Mouse (Mus musculus) forebrain, embryonic 15.5 days (tissue): ENCODE measurements around the gene Egln1. TPM values are rescaled to one million over a fixed set of nuclear protein-coding genes. Genes with fewer than 3 reads are reported as not detected.

Experiments used
- ATAC-seq: fragments of 200-750 bp; cut with Nextera tagmentation; replicated peaks from 2 replicates; pipeline ENCODE4 v1.8.0; 2017; ENCODE audit warnings: mild to moderate bottlenecking, moderate TSS enrichment, moderate library complexity
- H3K27ac ChIP-seq: fragments of 300-500 bp; sonication (generic); replicated peaks from 2 replicates; pipeline ENCODE4 v1.5.1; 2015; ENCODE audit warnings: mild to moderate bottlenecking, inconsistent platforms
- H3K27me3 ChIP-seq: fragments of 300-500 bp; sonication (generic); 2 replicates; pipeline ENCODE4 v1.6.1; 2015; ENCODE audit warnings: inconsistent platforms
- H3K36me3 ChIP-seq: fragments of 300-500 bp; sonication (generic); 2 replicates; pipeline ENCODE4 v1.6.1; 2015; ENCODE audit warnings: mild to moderate bottlenecking, inconsistent platforms
- H3K4me1 ChIP-seq: fragments of 300-500 bp; sonication (generic); 2 replicates; pipeline ENCODE4 v1.6.1; 2015; ENCODE audit warnings: inconsistent platforms
- H3K4me2 ChIP-seq: fragments of 300-500 bp; sonication (generic); replicated peaks from 2 replicates; pipeline ENCODE4 v1.6.1; 2015; ENCODE audit warnings: mild to moderate bottlenecking, inconsistent platforms
- H3K4me3 ChIP-seq: fragments of 300-500 bp; sonication (generic); 2 replicates; pipeline ENCODE4 v1.5.1; 2015; ENCODE audit warnings: mild to moderate bottlenecking, inconsistent platforms
- H3K9ac ChIP-seq: fragments of 300-500 bp; sonication (generic); replicated peaks from 2 replicates; pipeline ENCODE4 v1.6.1; 2015; ENCODE audit warnings: mild to moderate bottlenecking, inconsistent platforms
- H3K9me3 ChIP-seq: fragments of 300-500 bp; sonication (generic); 2 replicates; pipeline ENCODE4 v1.6.1; 2016; ENCODE audit warnings: inconsistent platforms
- WGBS: fragments of 180-500 bp; shearing (Covaris S2); methylation state at CpG from one replicate; pipeline ENCODE4 v1.1.7; 2015; ENCODE audit warnings: mixed read lengths; 5-methylcytosine and 5-hydroxymethylcytosine counted together
- polyA plus RNA-seq: library from polyadenylated mRNA; unstranded; fragments of >200 nt; fragmentation: Nextera tagmentation; extraction: Ambion mirVana; gene quantifications from 2 replicates; pipeline ENCODE4 v1.2.1, GENCODE M21; 2015

Egln1 gene
- polyA plus RNA-seq, 1 experiment from 2014 or later, result 20.9 TPM

DNA sequence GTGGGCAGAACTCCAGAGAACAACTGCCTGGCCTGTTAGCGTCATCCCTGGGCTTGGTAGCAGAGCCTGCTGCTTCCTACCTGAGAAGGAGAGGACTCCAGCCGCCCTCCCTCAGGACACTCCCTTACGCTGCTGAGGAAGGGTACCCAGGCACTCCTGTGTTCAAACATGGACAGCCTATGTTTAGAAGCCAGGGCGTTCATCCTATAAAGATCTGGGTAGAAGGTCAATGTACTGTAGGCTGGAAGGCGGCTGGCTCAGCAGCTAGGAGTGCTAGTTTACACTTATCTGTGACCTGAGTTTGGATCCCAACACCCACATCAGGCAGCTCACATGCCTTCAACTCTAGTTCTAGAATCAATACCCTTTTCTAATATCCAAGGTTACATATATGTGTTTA lies 14.1 kb upstream of the Egln1 start:
- WGBS, result 95% methylated on average over 5 of the region's 5 CpGs
- ATAC-seq, result no peak

DNA sequence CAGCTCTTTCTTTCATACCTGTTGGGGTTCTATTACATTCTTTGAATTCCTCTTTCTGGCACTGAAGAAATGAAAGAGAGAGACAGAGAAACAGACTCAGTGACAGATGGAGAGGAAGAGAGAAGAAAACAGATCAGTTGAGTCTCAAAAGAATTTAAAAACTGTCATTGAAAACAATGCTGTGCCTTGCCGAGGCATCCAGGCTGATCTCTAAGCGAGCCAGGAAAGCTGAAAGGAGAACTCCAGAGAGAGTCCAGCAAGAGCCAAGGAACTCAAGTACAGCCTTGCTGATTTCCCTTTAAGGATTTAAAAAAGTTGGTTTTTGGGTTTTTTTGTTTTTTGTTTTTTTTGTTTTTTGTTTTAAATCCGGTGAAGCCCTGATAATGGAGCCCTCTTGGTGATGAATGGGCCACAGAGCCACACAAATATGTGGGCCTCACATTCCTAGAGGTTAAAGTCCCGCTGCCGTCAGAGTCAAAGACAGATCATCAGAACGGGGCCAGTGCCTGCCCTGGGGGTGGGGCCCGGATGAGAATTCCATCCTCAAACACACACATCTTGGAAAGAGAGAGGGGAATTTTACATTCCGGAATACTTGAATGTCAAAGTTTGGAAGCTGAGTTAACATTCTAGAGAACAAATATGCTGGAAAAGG lies 11.2 kb upstream of the Egln1 start:
- Histone ChIP-seq H3K4me1 (0 out of 2 replicates have a peak, but pooled peaks cover 2% of the 10 kb centered on the region), H3K27ac (no peak overlapping the region), H3K9me3 (no peaks in the 10 kb centered on the region), H3K4me2 (no peak overlapping the region), H3K4me3 (no peak overlapping the region), H3K36me3 (no peaks in the 10 kb centered on the region), H3K9ac (no peak overlapping the region), H3K27me3 (no peaks in the 10 kb centered on the region)
- WGBS, result 16% methylated on average over 8 of the region's 8 CpGs
- ATAC-seq, result no peak

More for the DNA sequence above, 14.1 kb upstream of the Egln1 start:
- H3K9ac ChIP-seq, result no peak overlapping the region
- no peaks in the 10 kb centered on the region for H3K36me3 ChIP-seq
- no peak overlapping the region for H3K4me2 ChIP-seq
- H3K4me3 ChIP-seq, result no peak overlapping the region
- H3K27ac ChIP-seq, result no peak overlapping the region
- 0 out of 2 replicates have a peak, but pooled peaks cover 2% of the 10 kb centered on the region for H3K4me1 ChIP-seq
- H3K27me3 ChIP-seq, result no peaks in the 10 kb centered on the region
- no peaks in the 10 kb centered on the region for H3K9me3 ChIP-seq

DNA sequence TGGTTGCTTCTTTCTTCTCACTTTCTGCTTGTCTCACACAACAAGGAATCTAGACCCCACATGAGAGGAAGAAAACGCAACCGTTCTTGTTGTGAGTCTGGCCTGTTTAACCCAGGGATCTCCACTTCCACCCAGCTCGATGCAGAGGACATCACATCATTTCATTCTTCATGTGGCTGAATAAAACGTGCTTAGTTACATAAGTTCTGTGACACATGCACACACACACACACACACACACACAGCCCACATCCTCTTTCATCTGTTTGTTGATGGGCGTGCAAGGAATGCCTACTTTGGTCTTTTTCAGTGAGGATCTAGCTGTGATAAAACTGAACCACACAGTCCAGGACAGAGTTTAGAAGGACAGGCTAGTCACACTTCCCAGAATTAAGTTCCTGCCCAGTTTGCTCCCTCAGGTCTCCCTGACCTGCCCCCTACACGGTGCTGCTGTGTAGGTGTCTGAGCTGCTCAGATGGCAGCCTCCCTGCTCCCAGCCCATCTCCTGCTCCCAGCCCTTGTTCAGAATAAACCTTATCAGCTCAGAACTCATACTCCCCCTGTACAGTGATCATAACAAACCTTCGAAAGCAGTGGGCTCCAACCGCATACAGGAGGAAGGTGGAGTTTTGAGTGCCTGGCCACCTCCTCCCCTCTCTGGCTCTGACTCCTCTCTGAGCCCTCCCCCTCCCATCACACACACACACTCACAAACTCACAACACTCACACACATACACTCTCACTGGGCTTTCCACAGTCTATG lies 10.5 kb upstream of the Egln1 start:
- WGBS, result 65% methylated on average over 8 of the region's 8 CpGs
- Histone ChIP-seq H3K4me2 (no peak overlapping the region), H3K27me3 (no peaks in the 10 kb centered on the region), H3K9ac (no peak overlapping the region), H3K27ac (no peak overlapping the region), H3K4me1 (0 out of 2 replicates have a peak, but pooled peaks cover 2% of the 10 kb centered on the region), H3K36me3 (no peaks in the 10 kb centered on the region), H3K4me3 (no peak overlapping the region), H3K9me3 (no peaks in the 10 kb centered on the region)
- no peak for ATAC-seq

DNA sequence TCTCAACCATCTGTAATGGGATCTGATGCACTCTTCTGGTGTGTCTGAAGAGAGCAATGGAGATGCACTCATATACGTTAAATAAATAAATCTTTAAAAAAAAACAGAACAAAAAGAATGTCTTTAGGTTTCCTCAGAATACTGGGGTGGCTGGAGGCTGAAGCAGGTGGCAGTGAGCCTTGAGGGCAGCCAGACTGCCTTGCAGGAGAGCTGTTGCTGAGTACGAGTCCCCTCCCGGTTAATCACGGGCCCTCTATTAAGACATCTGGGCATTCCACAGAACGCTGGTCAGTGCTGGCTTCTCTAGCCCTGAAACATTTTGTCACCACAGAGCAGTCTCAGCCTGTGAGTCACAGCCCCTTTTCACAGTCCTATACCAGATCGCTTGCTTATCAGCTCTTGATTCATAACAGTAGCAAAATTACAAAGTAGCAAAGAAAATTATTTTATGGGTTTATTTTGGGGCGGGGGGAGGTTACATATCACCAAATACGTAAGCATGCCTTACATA lies 5.5 kb upstream of the Egln1 start:
- H3K9ac ChIP-seq, result no peak overlapping the region
- H3K27me3 ChIP-seq, result no peaks in the 10 kb centered on the region
- H3K36me3 ChIP-seq, result no peaks in the 10 kb centered on the region
- H3K4me1 ChIP-seq, result peaks cover 17% of the 10 kb centered on the region
- 84% methylated on average over 8 of the region's 8 CpGs for WGBS
- no peak overlapping the region for H3K27ac ChIP-seq
- H3K4me3 ChIP-seq, result no peak overlapping the region
- no peak for ATAC-seq
- no peak overlapping the region for H3K4me2 ChIP-seq
- H3K9me3 ChIP-seq, result no peaks in the 10 kb centered on the region

DNA sequence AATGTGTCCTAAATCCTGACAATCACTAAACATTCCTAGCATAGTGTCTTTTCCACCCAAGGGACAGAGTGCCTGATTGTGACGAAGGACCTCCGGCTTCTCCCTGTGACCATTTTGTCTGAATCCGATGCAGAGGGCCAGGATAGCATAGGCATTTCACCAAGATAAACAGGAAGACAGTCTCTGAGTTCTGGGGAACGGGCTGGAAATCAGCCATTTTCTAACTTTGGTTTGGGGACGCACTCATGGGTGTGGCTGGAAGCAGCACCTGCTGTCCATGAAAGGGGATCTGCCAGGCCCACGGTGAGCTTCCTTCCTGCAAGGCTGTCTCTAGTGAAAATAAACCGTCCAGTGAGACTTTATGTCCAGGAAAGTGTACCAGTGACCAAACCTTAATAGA lies 4.1 kb upstream of the Egln1 start:
- no peak for ATAC-seq
- WGBS, result 91% methylated on average over 7 of the region's 7 CpGs

DNA sequence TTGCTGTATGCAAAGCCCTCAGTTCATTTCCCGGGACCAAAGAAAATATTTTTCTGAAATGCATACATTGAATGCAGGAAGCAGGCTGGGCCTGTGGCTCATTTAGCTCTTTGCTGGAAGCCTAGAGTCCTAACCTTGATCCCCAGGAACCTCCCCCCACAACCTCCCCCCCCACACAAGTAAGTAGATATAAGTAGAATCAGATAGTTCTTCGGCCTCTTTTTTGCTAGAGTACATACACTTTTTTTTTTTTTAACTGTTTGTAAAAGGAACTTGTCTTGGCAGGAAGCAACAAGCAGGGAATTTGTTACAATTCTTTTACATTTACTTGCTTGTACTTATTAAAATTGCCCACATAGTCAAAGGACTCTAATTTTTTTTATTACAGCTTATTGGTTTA lies 1.7 kb upstream of the Egln1 start:
- H3K27me3 ChIP-seq, result no peaks in the 10 kb centered on the region
- no peaks in the 10 kb centered on the region for H3K9me3 ChIP-seq
- H3K4me2 ChIP-seq, result peak overlapping the region; percentile 49
- no peaks in the 10 kb centered on the region for H3K36me3 ChIP-seq
- H3K4me3 ChIP-seq, result peak overlapping the region; percentile 90
- WGBS, result 83% methylated on average over 2 of the region's 2 CpGs
- ATAC-seq, result no peak
- peaks cover 32% of the 10 kb centered on the region for H3K4me1 ChIP-seq
- peak overlapping the region; percentile 82; the same call in 1 of the 2 replicates for H3K9ac ChIP-seq
- peak overlapping the region; percentile 96; the same call in 1 of the 2 replicates for H3K27ac ChIP-seq

More for the DNA sequence above, 4.1 kb upstream of the Egln1 start:
- H3K36me3 ChIP-seq, result no peaks in the 10 kb centered on the region
- no peak overlapping the region for H3K4me2 ChIP-seq
- H3K9ac ChIP-seq, result no peak overlapping the region
- no peaks in the 10 kb centered on the region for H3K27me3 ChIP-seq
- H3K9me3 ChIP-seq, result no peaks in the 10 kb centered on the region
- H3K4me3 ChIP-seq, result no peak overlapping the region
- no peak overlapping the region for H3K27ac ChIP-seq
- H3K4me1 ChIP-seq, result peaks cover 17% of the 10 kb centered on the region

DNA sequence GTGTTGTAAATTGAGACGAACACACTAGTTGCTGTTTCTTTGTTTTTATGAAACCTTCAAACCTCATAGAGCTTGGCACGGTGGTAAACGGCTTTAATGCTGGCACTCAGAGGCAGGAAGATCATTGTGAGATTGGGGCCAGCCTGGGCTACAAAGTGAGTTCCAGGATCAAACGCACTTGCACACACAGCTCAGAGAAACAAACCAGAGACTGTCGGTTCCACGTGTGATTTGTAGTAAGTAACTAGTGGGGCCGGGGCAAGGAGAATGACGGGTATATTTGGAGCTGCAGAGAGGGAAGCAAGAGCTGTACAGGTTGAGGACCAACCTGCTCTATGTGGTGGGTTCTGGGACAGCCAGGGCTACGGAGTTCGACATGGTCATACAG lies 939 bp upstream of the Egln1 start:
- peak; percentile 7; the same call in 1 of the 2 replicates for ATAC-seq
- peak overlapping the region; percentile 49 for H3K4me2 ChIP-seq
- peak overlapping the region; percentile 90 for H3K4me3 ChIP-seq
- H3K27ac ChIP-seq, result peak overlapping the region; percentile 96
- H3K9ac ChIP-seq, result peak overlapping the region; percentile 82
- no peaks in the 10 kb centered on the region for H3K27me3 ChIP-seq
- peaks cover 40% of the 10 kb centered on the region for H3K4me1 ChIP-seq
- no peaks in the 10 kb centered on the region for H3K9me3 ChIP-seq
- no peaks in the 10 kb centered on the region for H3K36me3 ChIP-seq
- 16% methylated on average over 10 of the region's 10 CpGs for WGBS

DNA sequence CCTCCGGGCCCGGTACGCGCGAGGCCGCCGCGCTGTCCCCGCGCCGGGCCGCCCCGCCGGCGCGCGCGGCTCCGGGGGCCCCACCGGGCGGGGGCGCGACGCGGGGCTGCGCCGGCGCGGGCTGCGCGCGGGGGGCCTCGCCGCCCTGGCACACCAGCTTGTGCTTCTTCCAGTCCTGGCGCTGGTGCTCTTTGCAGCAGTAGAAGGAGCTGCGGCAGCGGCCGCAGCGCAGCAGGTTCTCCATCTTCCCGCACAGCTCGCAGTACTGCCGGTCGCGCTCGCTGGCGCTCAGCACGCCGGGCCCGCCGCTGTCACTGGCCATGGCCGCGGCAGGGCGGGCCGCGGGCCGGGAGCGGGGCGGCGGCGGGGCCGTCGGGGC lies 402 bp downstream of the Egln1 start:
- Histone ChIP-seq H3K4me1 (peaks cover 49% of the 10 kb centered on the region), H3K27me3 (no peaks in the 10 kb centered on the region), H3K36me3 (no peaks in the 10 kb centered on the region), H3K4me3 (peak overlapping the region; percentile 90), H3K27ac (peak overlapping the region; percentile 96), H3K4me2 (peak overlapping the region; percentile 83), H3K9me3 (no peaks in the 10 kb centered on the region), H3K9ac (peak overlapping the region; percentile 82)
- WGBS, result under 1% methylated on average over 60 of the region's 62 CpGs
- peak; percentile 15; the same call in 1 of the 2 replicates for ATAC-seq

DNA sequence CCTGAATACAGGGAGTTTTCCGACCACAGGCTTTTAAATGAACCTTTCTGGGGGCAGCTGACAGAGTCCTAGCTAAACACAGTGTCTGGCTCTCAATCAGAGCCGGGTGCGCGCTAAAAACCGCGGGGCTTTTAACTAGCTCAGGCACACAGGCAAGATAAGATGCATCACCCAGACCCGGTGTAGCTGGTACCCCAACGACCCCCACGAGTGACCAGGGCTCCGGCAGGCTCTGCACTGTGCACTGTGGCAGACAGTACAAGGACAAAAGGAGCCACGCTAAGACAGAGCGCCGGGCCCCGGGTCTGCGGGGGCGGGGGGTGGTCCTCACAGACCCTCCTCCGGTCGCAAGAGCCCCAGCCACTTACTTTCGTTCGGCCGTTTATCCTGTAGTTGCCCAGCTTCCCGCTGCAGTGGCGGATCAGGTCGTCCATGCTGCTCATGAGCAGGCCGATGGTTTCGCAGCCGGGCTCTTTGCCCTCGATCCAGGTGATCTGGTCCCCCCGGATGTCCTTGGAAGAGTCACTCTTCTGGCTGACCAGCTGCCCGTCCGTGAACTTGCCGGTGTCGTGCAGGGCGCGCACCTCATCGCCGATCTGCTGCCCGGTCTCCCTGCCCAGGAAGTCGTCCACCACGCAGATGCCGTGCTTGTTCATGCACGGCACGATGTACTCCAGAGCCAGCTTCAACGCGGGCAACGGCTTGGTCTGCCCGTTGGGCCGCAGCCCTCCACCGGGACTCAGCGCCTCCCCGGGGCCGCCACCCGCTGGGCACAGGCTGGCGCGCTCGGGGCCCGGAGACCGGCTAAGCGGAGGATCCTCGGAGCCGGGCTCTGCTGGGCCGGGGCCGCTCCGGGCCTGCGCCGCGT lies 1.0 kb downstream of the Egln1 start:
- Histone ChIP-seq H3K9me3 (no peaks in the 10 kb centered on the region), H3K9ac (peak overlapping the region; percentile 82), H3K27ac (peak overlapping the region; percentile 96), H3K27me3 (no peaks in the 10 kb centered on the region), H3K4me1 (peaks cover 54% of the 10 kb centered on the region), H3K36me3 (no peaks in the 10 kb centered on the region), H3K4me3 (peak overlapping the region; percentile 90), H3K4me2 (peak overlapping the region; percentile 83)
- peak; percentile 44 for ATAC-seq
- WGBS, result under 1% methylated on average over 67 of the region's 67 CpGs

DNA sequence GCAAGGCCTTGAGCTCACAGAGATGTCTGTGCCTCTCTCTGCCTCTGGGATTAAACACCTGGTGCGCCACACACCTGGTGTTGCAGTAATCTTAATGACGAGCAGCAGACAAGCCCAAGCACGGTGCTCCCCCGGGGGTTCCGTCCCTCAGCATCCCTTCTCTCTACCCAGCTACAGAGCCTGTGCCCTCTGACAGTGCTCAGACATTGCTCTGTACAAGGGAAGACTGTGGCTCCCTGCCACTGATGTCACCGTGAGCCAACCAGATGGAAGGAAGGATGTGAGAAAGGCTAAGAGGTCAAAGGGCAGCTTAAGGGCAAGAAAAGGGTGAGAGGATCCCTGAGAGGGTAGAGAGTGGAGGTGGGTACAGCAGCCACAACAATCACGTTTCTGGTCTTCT lies 4.7 kb downstream of the Egln1 start:
- H3K9ac ChIP-seq, result no peak overlapping the region

DNA sequence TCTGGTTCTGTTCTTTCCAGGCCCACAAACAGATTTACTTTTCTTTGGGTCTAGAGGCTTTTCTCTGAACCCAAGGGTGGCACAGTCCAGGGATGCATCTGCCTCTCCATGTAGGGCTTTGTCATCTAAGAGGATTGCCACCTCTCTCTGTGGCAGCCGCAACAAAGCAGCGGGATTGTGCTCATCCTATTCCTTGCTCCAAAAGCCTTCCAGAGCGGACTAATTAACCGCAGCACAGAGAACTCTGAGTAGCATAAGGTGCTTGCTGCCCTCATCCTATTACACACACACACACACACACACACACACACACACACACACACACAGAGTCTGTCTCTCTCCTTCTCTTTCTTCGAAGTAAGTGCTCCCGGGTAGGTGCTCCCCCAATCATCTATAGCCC lies 5.3 kb downstream of the Egln1 start:
- Histone ChIP-seq H3K4me2 (no peak overlapping the region), H3K4me3 (no peak overlapping the region), H3K27me3 (no peaks in the 10 kb centered on the region), H3K9ac (no peak overlapping the region), H3K4me1 (peaks cover 37% of the 10 kb centered on the region), H3K9me3 (no peaks in the 10 kb centered on the region), H3K36me3 (no peaks in the 10 kb centered on the region), H3K27ac (no peak overlapping the region)
- 78% methylated on average over 6 of the region's 6 CpGs for whole genome bisulfite sequencing
- no peak for ATAC-seq

More for the DNA sequence above, 4.7 kb downstream of the Egln1 start:
- no peaks in the 10 kb centered on the region for H3K9me3 ChIP-seq
- ATAC-seq, result no peak
- no peaks in the 10 kb centered on the region for H3K27me3 ChIP-seq
- H3K4me2 ChIP-seq, result no peak overlapping the region
- H3K4me3 ChIP-seq, result no peak overlapping the region
- no peaks in the 10 kb centered on the region for H3K36me3 ChIP-seq
- WGBS, result 69% methylated on average over 7 of the region's 7 CpGs
- peaks cover 37% of the 10 kb centered on the region for H3K4me1 ChIP-seq
- no peak overlapping the region for H3K27ac ChIP-seq
